Mouse (Mus musculus): ENCODE measurements around the gene Ate1. TPM values are rescaled to one million over a fixed set of nuclear protein-coding genes. Genes with fewer than 3 reads are reported as not detected.
"Not testable (repeated sequence)": the region's sequence is repeated elsewhere in the genome, so short reads cannot be mapped to it uniquely, and the experiment has no call there.

Gene Ate1
- polyA plus RNA-seq, 1 experiment from 2014 or later = 73.7 TPM

GRCm38 (mm10) chr7:130518213-130519095, 1.7 kb downstream of the Ate1 start:
- H3K36me3 ChIP-seq (ENCODE audit: control insufficient read depth, insufficient read depth, low read length) = peaks cover 11% of the 10 kb centered on the region; the same call in 1 of the 2 replicates
- 48% methylated on average over 26 of the region's 26 CpGs for WGBS
- H3K4me2 ChIP-seq (ENCODE audit: low read length) = peak overlapping the region; percentile 66
- peaks cover 13% of the 10 kb centered on the region for H3K4me1 ChIP-seq (ENCODE audit: control insufficient read depth, insufficient read depth, low read length)
- H3K9ac ChIP-seq (ENCODE audit: low read length) = peak overlapping the region; percentile 97
- H3K9me3 ChIP-seq (replicated peaks; ENCODE audit: control insufficient read depth, low read length) = no peaks in the 10 kb centered on the region
- H3K4me3 ChIP-seq (ENCODE audit: low read depth, low read length) = peak overlapping the region; percentile 80
- H3K27me3 ChIP-seq (replicated peaks; ENCODE audit: control insufficient read depth, insufficient read depth, low read length) = no peaks in the 10 kb centered on the region
- ATAC-seq (no peak), DNase-seq (ENCODE audit: low spot score) (peak; percentile 22)
- peak overlapping the region; percentile 96 for H3K27ac ChIP-seq (ENCODE audit: low read depth, low read length)

GRCm38 (mm10) chr7:130510243-130510642, 9.9 kb downstream of the Ate1 start:
- WGBS = 95% methylated on average over 5 of the region's 5 CpGs
- H3K9me3 ChIP-seq (replicated peaks; ENCODE audit: control insufficient read depth, low read length) = no peaks in the 10 kb centered on the region
- H3K9ac ChIP-seq (ENCODE audit: low read length) = no peak overlapping the region
- no peaks in the 10 kb centered on the region for H3K4me1 ChIP-seq (ENCODE audit: control insufficient read depth, insufficient read depth, low read length)
- H3K4me3 ChIP-seq (ENCODE audit: low read depth, low read length) = no peak overlapping the region
- peaks cover 61% of the 10 kb centered on the region for H3K36me3 ChIP-seq (ENCODE audit: control insufficient read depth, insufficient read depth, low read length)
- H3K27me3 ChIP-seq (replicated peaks; ENCODE audit: control insufficient read depth, insufficient read depth, low read length) = no peaks in the 10 kb centered on the region
- ATAC-seq (no peak), DNase-seq (ENCODE audit: low spot score) (no peak)
- no peak overlapping the region for H3K27ac ChIP-seq (ENCODE audit: low read depth, low read length)
- no peak overlapping the region for H3K4me2 ChIP-seq (ENCODE audit: low read length)

GRCm38 (mm10) chr7:130503006-130503405, 17.2 kb downstream of the Ate1 start:
- Histone ChIP-seq H3K4me3 (ENCODE audit: low read depth, low read length) (no peak overlapping the region), H3K27ac (ENCODE audit: low read depth, low read length) (no peak overlapping the region), H3K9ac (ENCODE audit: low read length) (no peak overlapping the region), H3K36me3 (ENCODE audit: control insufficient read depth, insufficient read depth, low read length) (peaks cover 61% of the 10 kb centered on the region), H3K4me1 (ENCODE audit: control insufficient read depth, insufficient read depth, low read length) (no peaks in the 10 kb centered on the region), H3K27me3 (replicated peaks; ENCODE audit: control insufficient read depth, insufficient read depth, low read length) (no peaks in the 10 kb centered on the region), H3K9me3 (replicated peaks; ENCODE audit: control insufficient read depth, low read length) (no peaks in the 10 kb centered on the region), H3K4me2 (ENCODE audit: low read length) (no peak overlapping the region)
- 93% methylated on average over 5 of the region's 5 CpGs for WGBS
- ATAC-seq = no peak
- DNase-seq (ENCODE audit: low spot score) = no peak

GRCm38 (mm10) chr7:130501499-130501898, 18.7 kb downstream of the Ate1 start:
- 92% methylated on average over 1 of the region's 1 CpGs for WGBS
- Histone ChIP-seq H3K4me1 (ENCODE audit: control insufficient read depth, insufficient read depth, low read length) (no peaks in the 10 kb centered on the region), H3K4me3 (ENCODE audit: low read depth, low read length) (no peak overlapping the region), H3K9ac (ENCODE audit: low read length) (no peak overlapping the region), H3K4me2 (ENCODE audit: low read length) (no peak overlapping the region), H3K36me3 (ENCODE audit: control insufficient read depth, insufficient read depth, low read length) (peaks cover 55% of the 10 kb centered on the region), H3K27ac (ENCODE audit: low read depth, low read length) (no peak overlapping the region), H3K27me3 (replicated peaks; ENCODE audit: control insufficient read depth, insufficient read depth, low read length) (no peaks in the 10 kb centered on the region), H3K9me3 (replicated peaks; ENCODE audit: control insufficient read depth, low read length) (no peaks in the 10 kb centered on the region)
- no peak for DNase-seq (ENCODE audit: low spot score)
- no peak for ATAC-seq

- ATAC-seq = no peak
These were observed 26.8 kb downstream of the Ate1 start for GRCm38 (mm10) chr7:130493346-130493745.

GRCm38 (mm10) chr7:130492026-130492425, 28.1 kb downstream of the Ate1 start:
- DNase-seq (ENCODE audit: low spot score) = no peak
- Histone ChIP-seq H3K4me3 (ENCODE audit: low read depth, low read length) (no peak overlapping the region), H3K27ac (ENCODE audit: low read depth, low read length) (no peak overlapping the region), H3K4me1 (ENCODE audit: control insufficient read depth, insufficient read depth, low read length) (no peaks in the 10 kb centered on the region), H3K9ac (ENCODE audit: low read length) (no peak overlapping the region), H3K4me2 (ENCODE audit: low read length) (no peak overlapping the region), H3K27me3 (replicated peaks; ENCODE audit: control insufficient read depth, insufficient read depth, low read length) (no peaks in the 10 kb centered on the region), H3K36me3 (ENCODE audit: control insufficient read depth, insufficient read depth, low read length) (peaks cover 3% of the 10 kb centered on the region; the same call in 1 of the 2 replicates), H3K9me3 (replicated peaks; ENCODE audit: control insufficient read depth, low read length) (no peaks in the 10 kb centered on the region)
- ATAC-seq = no peak

More at GRCm38 (mm10) chr7:130493346-130493745, 26.8 kb downstream of the Ate1 start:
- H3K9me3 ChIP-seq (replicated peaks; ENCODE audit: control insufficient read depth, low read length) = no peaks in the 10 kb centered on the region
- H3K36me3 ChIP-seq (ENCODE audit: control insufficient read depth, insufficient read depth, low read length) = peaks cover 12% of the 10 kb centered on the region
- WGBS = 85% methylated on average over 3 of the region's 3 CpGs
- no peaks in the 10 kb centered on the region for H3K27me3 ChIP-seq (replicated peaks; ENCODE audit: control insufficient read depth, insufficient read depth, low read length)
- no peaks in the 10 kb centered on the region for H3K4me1 ChIP-seq (ENCODE audit: control insufficient read depth, insufficient read depth, low read length)
- no peak overlapping the region for H3K27ac ChIP-seq (ENCODE audit: low read depth, low read length)
- H3K4me2 ChIP-seq (ENCODE audit: low read length) = no peak overlapping the region
- no peak for DNase-seq (ENCODE audit: low spot score)
- H3K4me3 ChIP-seq (ENCODE audit: low read depth, low read length) = no peak overlapping the region
- H3K9ac ChIP-seq (ENCODE audit: low read length) = no peak overlapping the region

- H3K9me3 ChIP-seq (replicated peaks; ENCODE audit: control insufficient read depth, low read length) = not testable (repeated sequence)
These were observed 41.2 kb downstream of the Ate1 start for GRCm38 (mm10) chr7:130479003-130479402.

GRCm38 (mm10) chr7:130475970-130476369, 44.2 kb downstream of the Ate1 start:
- H3K9ac ChIP-seq (ENCODE audit: low read length) = no peak overlapping the region
- H3K36me3 ChIP-seq (ENCODE audit: control insufficient read depth, insufficient read depth, low read length) = peaks cover 7% of the 10 kb centered on the region; the same call in 1 of the 2 replicates
- peak; percentile 69; the same call in 1 of the 2 replicates for ATAC-seq
- H3K4me1 ChIP-seq (ENCODE audit: control insufficient read depth, insufficient read depth, low read length) = peaks cover 13% of the 10 kb centered on the region
- no peaks in the 10 kb centered on the region for H3K27me3 ChIP-seq (replicated peaks; ENCODE audit: control insufficient read depth, insufficient read depth, low read length)
- H3K4me3 ChIP-seq (ENCODE audit: low read depth, low read length) = no peak overlapping the region
- H3K9me3 ChIP-seq (replicated peaks; ENCODE audit: control insufficient read depth, low read length) = no peaks in the 10 kb centered on the region
- H3K4me2 ChIP-seq (ENCODE audit: low read length) = no peak overlapping the region
- WGBS = 38% methylated on average over 2 of the region's 2 CpGs
- no peak overlapping the region for H3K27ac ChIP-seq (ENCODE audit: low read depth, low read length)
- DNase-seq (ENCODE audit: low spot score) = peak; percentile 85

More at GRCm38 (mm10) chr7:130479003-130479402, 41.2 kb downstream of the Ate1 start:
- not testable (repeated sequence) for DNase-seq (ENCODE audit: low spot score); H3K9ac ChIP-seq (ENCODE audit: low read length); H3K4me2 ChIP-seq (ENCODE audit: low read length); H3K27ac ChIP-seq (ENCODE audit: low read depth, low read length); H3K27me3 ChIP-seq (replicated peaks; ENCODE audit: control insufficient read depth, insufficient read depth, low read length); ATAC-seq; H3K4me3 ChIP-seq (ENCODE audit: low read depth, low read length); H3K36me3 ChIP-seq (ENCODE audit: control insufficient read depth, insufficient read depth, low read length); H3K4me1 ChIP-seq (ENCODE audit: control insufficient read depth, insufficient read depth, low read length)
- WGBS = 89% methylated on average over 3 of the region's 3 CpGs

- DNase-seq (ENCODE audit: low spot score) = no peak
- Histone ChIP-seq H3K27me3 (replicated peaks; ENCODE audit: control insufficient read depth, insufficient read depth, low read length) (no peaks in the 10 kb centered on the region), H3K9ac (ENCODE audit: low read length) (no peak overlapping the region), H3K4me3 (ENCODE audit: low read depth, low read length) (no peak overlapping the region), H3K27ac (ENCODE audit: low read depth, low read length) (no peak overlapping the region), H3K4me2 (ENCODE audit: low read length) (no peak overlapping the region), H3K9me3 (replicated peaks; ENCODE audit: control insufficient read depth, low read length) (no peaks in the 10 kb centered on the region), H3K36me3 (ENCODE audit: control insufficient read depth, insufficient read depth, low read length) (0 out of 2 replicates have a peak, but pooled peaks cover 4% of the 10 kb centered on the region), H3K4me1 (ENCODE audit: control insufficient read depth, insufficient read depth, low read length) (peaks cover 23% of the 10 kb centered on the region)
- no peak for ATAC-seq
- 63% methylated on average over 3 of the region's 3 CpGs for WGBS
These were observed 46.3 kb downstream of the Ate1 start for GRCm38 (mm10) chr7:130473881-130474280.
